Mouse (Mus musculus) limb, embryonic 11.5 days (tissue): ENCODE measurements at regions not wholly inside any gene's neighbourhood (a gene's known extent, or its start where the extent isn't known, plus 50 kb on each side); places are given as distances from the start of the nearest gene placed in this dataset.

ENCODE experiments used
- ATAC-seq: fragments of 200-750 bp; cut with Nextera tagmentation; 2 replicates; pipeline ENCODE4 v1.8.0; 2017; ENCODE audit warnings: low read depth; ENCODE audit not compliant: insufficient number of reproducible peaks, low FRiP score, low TSS enrichment
- DNase-seq: peaks from one replicate; pipeline ENCODE4 v3.0.0-alpha.2; 2015; ENCODE audit warnings: low spot score
- H3K27ac ChIP-seq: fragments of 300-500 bp; sonication (generic); replicated peaks from 2 replicates; pipeline ENCODE4 v1.5.1; 2014; ENCODE audit warnings: low read depth, mild to moderate bottlenecking, low read length
- H3K27me3 ChIP-seq: fragments of 300-500 bp; sonication (generic); 2 replicates; pipeline ENCODE4 v1.6.1; 2014; ENCODE audit warnings: mild to moderate bottlenecking, low read length, mixed read lengths; ENCODE audit not compliant: control insufficient read depth, insufficient read depth
- H3K36me3 ChIP-seq: fragments of 300-500 bp; sonication (generic); 2 replicates; pipeline ENCODE4 v1.6.1; 2014; ENCODE audit warnings: mild to moderate bottlenecking, low read length, moderate library complexity, mixed read lengths; ENCODE audit not compliant: control insufficient read depth, insufficient read depth
- H3K4me1 ChIP-seq: fragments of 300-500 bp; sonication (generic); 2 replicates; pipeline ENCODE4 v1.6.1; 2014; ENCODE audit warnings: low read length, mixed read lengths; ENCODE audit not compliant: control insufficient read depth, insufficient read depth
- H3K4me2 ChIP-seq: fragments of 300-500 bp; sonication (generic); 2 replicates; pipeline ENCODE4 v1.6.1; 2014; ENCODE audit warnings: low read depth, mild to moderate bottlenecking, moderate library complexity; ENCODE audit not compliant: severe bottlenecking
- H3K4me3 ChIP-seq: fragments of 300-500 bp; sonication (generic); 2 replicates; pipeline ENCODE4 v1.5.1; 2014; ENCODE audit warnings: low read depth, low read length
- H3K9ac ChIP-seq: fragments of 300-500 bp; sonication (generic); 2 replicates; pipeline ENCODE4 v1.6.1; 2014; ENCODE audit warnings: mild to moderate bottlenecking, low read length
- H3K9me3 ChIP-seq: fragments of 300-500 bp; sonication (generic); 2 replicates; pipeline ENCODE4 v1.6.1; 2016; ENCODE audit warnings: low read length; ENCODE audit not compliant: control insufficient read depth
- whole genome bisulfite sequencing: fragments of 180-500 bp; shearing (Covaris S2); extraction: QIAGEN DNeasy Blood & Tissue Kit; methylation state at CpG from one replicate; pipeline ENCODE4 v1.1.7; 2014; 5-methylcytosine and 5-hydroxymethylcytosine counted together

DNA sequence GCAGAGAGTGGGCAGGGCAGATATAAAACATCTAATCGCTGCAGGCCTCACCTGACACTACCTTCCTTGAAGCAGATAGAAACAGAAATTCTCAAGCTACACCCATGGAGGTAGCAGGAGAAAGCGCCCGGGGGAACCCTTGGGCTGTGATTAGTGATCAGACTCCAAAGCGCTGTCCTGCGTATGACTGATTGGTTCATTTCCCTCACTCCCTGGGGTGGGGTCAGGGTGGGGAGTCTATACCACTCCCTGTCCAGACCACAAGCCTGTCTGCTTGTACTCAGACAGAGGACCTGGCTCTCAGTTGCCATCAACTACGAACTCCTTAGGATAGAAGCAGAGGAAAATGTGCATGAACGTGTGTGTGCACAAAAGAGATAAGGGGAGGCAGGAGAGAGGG, 77.7 kb downstream of the Gm826 start:
- Histone ChIP-seq H3K4me2 (no peak overlapping the region), H3K27me3 (no peaks in the 10 kb centered on the region), H3K36me3 (no peaks in the 10 kb centered on the region), H3K27ac (no peak overlapping the region), H3K4me1 (no peaks in the 10 kb centered on the region), H3K9ac (no peak overlapping the region), H3K4me3 (no peak overlapping the region), H3K9me3 (no peaks in the 10 kb centered on the region)
- ATAC-seq (no peak), DNase-seq (no peak)
- 76% methylated on average over 7 of the region's 7 CpGs for WGBS

DNA sequence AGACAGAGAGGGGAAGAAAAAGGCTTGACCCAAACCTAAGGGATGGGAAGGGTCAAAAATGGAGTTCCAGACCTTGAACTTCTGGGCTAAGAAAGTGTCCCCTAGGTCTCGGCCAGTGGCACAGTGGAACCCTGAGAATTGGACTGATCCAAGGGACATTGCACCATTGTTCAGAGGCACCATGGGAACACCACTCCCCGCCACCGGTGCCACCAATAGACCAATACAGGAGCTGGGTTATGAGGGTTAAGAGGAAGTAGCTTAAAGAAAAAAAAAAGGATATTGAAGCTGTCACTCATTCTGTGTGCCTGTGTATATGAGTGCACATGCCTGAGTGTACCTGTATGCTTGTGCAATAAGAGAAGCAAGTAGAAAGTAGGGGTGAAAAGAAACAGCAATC, 83.7 kb downstream of the Gm826 start:
- Histone ChIP-seq H3K4me3 (no peak overlapping the region), H3K27me3 (no peaks in the 10 kb centered on the region), H3K4me2 (no peak overlapping the region), H3K9ac (no peak overlapping the region), H3K9me3 (no peaks in the 10 kb centered on the region), H3K27ac (no peak overlapping the region), H3K36me3 (no peaks in the 10 kb centered on the region), H3K4me1 (no peaks in the 10 kb centered on the region)
- 97% methylated on average over 3 of the region's 3 CpGs for WGBS
- ATAC-seq (no peak), DNase-seq (no peak)

DNA sequence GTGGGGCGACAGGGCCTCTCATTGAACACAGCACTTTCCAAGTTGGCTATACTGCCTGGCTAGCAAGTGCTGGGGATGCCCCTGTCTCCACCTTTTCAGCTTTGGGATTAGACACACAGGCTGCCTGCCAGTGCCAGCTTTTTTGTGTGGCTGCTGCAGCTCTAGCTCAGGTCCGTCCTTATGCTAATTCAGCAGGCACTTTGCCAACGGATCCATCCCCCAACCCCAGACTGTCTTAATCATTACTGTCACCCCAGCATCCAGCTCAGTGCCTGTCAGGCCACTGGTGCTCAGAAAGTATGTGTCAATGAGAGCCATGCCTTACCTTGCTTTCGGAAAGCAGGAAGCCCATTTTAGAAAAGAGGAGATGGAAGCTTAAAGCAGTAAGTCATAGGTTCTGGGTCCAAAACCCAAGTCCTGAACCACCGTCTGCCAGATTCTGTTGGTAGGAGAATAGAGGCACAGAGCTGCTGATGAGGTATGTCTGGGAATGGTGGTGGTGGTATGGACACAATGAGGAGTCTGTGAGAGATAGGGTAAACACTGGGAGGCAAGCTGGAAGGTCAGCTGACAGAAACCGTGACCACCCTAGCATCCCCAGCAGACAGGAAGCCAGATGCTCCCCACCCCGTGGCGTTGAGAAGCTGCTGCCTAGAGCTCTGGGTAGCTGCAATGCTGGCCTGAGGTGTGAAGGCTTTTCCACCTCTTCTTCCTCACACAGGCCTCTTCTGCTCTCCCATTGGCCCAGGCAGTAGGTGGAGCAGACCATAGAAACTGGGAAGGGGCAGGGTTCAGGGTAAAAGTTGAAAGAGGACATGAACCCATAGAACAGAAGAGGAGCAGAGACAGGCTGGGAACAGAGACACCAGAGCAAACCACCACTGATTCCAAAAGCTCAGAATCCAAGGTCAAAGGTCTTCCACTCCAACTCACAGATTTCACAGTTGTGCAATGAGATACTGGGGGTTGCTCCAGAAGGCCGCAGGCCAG, 84.6 kb downstream of the Gm826 start:
- Histone ChIP-seq H3K4me1 (no peaks in the 10 kb centered on the region), H3K9me3 (no peaks in the 10 kb centered on the region), H3K9ac (no peak overlapping the region), H3K27ac (no peak overlapping the region), H3K36me3 (no peaks in the 10 kb centered on the region), H3K27me3 (no peaks in the 10 kb centered on the region), H3K4me2 (no peak overlapping the region), H3K4me3 (no peak overlapping the region)
- no peak for ATAC-seq
- WGBS: 63% methylated on average over 9 of the region's 9 CpGs
- no peak for DNase-seq

DNA sequence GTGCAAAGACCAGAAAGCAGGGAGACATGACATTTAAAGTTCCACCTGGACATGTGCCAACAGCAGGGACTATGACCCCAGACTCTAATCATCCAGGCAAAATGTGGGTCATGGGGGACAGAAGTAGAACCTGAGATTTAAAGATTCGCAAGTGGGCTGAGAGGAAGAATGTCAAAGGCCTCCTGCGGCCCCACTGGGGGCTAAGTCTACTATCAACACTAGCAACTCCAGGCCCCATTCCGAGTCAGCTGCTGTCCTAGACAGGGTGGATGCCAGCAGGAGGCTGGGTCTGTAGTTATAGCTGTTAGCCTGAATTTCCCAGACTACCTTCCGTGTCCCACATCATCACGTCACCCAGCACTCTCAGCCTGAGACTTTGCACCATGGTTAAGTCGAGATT, 86.7 kb downstream of the Gm826 start:
- H3K27me3 ChIP-seq: no peaks in the 10 kb centered on the region
- 85% methylated on average over 6 of the region's 6 CpGs for WGBS
- no peak overlapping the region for H3K4me3 ChIP-seq
- H3K36me3 ChIP-seq: no peaks in the 10 kb centered on the region
- H3K4me2 ChIP-seq: no peak overlapping the region
- no peaks in the 10 kb centered on the region for H3K9me3 ChIP-seq
- DNase-seq (no peak), ATAC-seq (no peak)
- no peak overlapping the region for H3K27ac ChIP-seq
- H3K4me1 ChIP-seq: no peaks in the 10 kb centered on the region
- H3K9ac ChIP-seq: no peak overlapping the region

DNA sequence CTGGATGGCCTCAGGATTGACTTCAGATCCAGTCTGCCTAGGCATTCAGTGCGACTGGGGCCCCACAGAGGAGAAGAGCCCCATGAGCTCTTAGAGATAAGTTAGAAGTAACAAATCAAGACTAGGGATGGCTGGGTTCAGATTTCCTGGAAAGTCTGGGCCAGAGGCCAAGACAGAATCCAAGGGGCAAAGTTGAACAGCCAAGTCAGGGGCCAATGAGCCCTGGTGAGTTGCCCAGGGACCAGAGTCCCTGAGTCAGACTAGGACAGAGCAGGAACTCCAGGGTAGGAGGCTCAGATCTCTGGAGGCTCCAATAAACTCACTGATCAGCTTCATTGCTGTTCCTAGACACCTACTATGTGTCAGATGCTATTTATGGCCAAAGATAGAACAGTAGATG, 87.6 kb downstream of the Gm826 start:
- H3K4me2 ChIP-seq: no peak overlapping the region
- ATAC-seq (no peak), DNase-seq (no peak)
- WGBS: 75% methylated on average over 1 of the region's 1 CpGs
- no peaks in the 10 kb centered on the region for H3K4me1 ChIP-seq
- no peaks in the 10 kb centered on the region for H3K27me3 ChIP-seq
- H3K27ac ChIP-seq: no peak overlapping the region
- no peaks in the 10 kb centered on the region for H3K9me3 ChIP-seq
- no peaks in the 10 kb centered on the region for H3K36me3 ChIP-seq
- no peak overlapping the region for H3K4me3 ChIP-seq
- H3K9ac ChIP-seq: no peak overlapping the region

DNA sequence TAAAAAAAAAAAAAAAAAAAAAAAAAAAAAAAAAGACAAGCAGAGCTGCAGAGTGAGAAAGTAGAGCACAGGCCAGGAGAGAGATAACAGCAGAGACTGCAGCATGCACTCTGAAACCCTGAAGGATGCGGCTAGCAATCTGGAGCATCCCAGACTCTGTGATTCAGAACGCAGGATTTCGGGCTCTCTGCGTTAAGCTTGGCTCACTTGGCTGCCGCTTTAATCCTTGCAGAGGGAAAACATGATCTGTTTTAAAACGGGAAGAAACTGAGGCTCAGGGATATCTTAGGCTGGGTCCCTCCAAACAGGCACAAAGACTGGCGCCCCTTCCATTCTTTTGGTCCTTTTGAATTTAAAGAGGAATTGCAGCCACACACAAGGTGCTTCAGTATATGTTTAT, 89.1 kb downstream of the Gm826 start:
- no peak overlapping the region for H3K4me3 ChIP-seq
- H3K27ac ChIP-seq: no peak overlapping the region
- H3K9me3 ChIP-seq: no peaks in the 10 kb centered on the region
- H3K36me3 ChIP-seq: no peaks in the 10 kb centered on the region
- 21% methylated on average over 7 of the region's 7 CpGs for WGBS
- H3K4me2 ChIP-seq: no peak overlapping the region; the same call in 1 of the 2 replicates
- ATAC-seq (no peak), DNase-seq (no peak)
- H3K27me3 ChIP-seq: no peaks in the 10 kb centered on the region
- no peak overlapping the region for H3K9ac ChIP-seq
- H3K4me1 ChIP-seq: 0 out of 2 replicates have a peak, but pooled peaks cover 2% of the 10 kb centered on the region

DNA sequence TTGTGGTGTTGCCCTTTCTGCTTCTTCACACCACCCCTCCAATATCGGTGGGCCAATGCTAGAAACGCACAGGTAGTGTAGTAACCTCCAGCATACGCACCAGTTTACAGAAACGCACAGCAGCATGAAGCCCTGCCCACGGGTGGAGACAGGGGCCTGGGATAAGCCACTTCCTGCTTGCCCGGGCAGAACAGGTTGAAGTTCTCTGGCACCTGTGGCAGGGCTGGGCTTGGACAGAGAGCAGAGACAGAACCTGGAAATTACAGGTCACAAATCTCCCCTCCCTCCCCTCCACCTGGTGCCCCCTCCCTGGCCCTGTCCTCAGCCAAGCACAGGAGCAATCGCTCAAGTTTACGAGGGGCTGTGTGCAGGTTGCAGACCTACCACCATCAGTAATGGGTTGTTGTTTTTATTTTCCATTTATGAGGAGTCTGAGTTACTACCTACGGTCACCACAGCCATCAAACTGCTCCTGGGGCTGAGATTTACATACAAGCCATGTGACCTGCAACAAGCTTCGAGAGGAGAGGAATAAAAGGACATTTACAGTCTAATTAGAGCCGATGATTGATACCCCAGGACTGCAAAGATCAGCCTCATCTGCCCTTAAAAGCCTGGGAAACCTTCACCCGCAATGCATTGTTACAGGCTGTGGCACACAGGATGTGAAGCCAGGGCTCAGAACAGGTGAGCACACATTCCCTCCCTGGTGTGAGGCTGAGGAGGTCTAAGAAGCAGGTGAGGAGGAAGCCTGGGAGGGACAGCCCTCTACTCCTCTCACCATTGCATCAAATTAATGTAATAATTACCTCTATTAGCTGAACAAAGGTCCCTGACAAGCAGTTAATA, 93.2 kb downstream of the Gm826 start:
- H3K27ac ChIP-seq: no peak overlapping the region
- 0 out of 2 replicates have a peak, but pooled peaks cover 2% of the 10 kb centered on the region for H3K4me1 ChIP-seq
- no peak overlapping the region for H3K4me2 ChIP-seq
- no peak overlapping the region for H3K4me3 ChIP-seq
- H3K36me3 ChIP-seq: no peaks in the 10 kb centered on the region
- DNase-seq (peak; percentile 29), ATAC-seq (peak; percentile 26; the same call in 1 of the 2 replicates)
- H3K9ac ChIP-seq: no peak overlapping the region
- H3K9me3 ChIP-seq: no peaks in the 10 kb centered on the region
- no peaks in the 10 kb centered on the region for H3K27me3 ChIP-seq
- WGBS: 36% methylated on average over 12 of the region's 12 CpGs

DNA sequence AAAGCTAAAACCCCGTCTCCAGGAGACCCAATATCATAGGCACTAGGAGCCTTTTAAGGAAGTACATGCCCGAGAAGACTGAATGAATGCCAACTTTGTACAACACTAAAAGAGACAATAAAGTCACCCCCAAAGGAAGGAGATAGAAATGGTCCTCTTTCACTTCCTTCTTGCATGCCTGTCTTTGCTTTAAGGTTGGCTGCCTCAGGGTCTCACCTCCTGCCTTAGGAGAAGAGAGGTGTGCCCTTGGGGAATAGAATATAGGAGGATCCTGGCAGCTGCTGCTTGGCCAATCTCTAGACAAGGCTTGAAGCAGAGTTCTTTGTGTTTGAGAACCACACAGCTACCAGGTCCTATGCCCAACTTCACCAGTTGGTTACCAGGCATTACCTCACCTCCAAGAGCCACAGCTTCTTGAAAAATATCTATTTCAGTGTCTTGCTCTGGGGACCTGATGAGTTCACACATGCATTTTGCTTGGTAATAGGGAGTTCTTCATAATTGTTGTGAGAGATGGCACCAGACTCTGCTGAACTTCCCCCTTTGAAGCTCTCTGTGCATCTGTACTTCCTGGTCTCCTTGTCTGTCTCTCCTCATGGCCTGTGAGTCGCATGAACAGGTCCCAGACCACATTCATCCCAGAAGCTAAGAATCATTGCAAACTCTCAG, 96.4 kb downstream of the Gm826 start:
- H3K4me2 ChIP-seq: no peak overlapping the region
- DNase-seq: no peak

More for the DNA sequence above, 96.4 kb downstream of the Gm826 start:
- H3K27me3 ChIP-seq: no peaks in the 10 kb centered on the region
- no peak overlapping the region for H3K27ac ChIP-seq
- H3K4me1 ChIP-seq: 0 out of 2 replicates have a peak, but pooled peaks cover 2% of the 10 kb centered on the region
- ATAC-seq: no peak
- H3K9me3 ChIP-seq: no peaks in the 10 kb centered on the region
- WGBS: 76% methylated on average over 3 of the region's 3 CpGs
- no peak overlapping the region for H3K4me3 ChIP-seq
- no peaks in the 10 kb centered on the region for H3K36me3 ChIP-seq
- no peak overlapping the region for H3K9ac ChIP-seq
